Mouse (Mus musculus): ENCODE measurements around the gene Csnk1g1.

Gene Csnk1g1

DNA sequence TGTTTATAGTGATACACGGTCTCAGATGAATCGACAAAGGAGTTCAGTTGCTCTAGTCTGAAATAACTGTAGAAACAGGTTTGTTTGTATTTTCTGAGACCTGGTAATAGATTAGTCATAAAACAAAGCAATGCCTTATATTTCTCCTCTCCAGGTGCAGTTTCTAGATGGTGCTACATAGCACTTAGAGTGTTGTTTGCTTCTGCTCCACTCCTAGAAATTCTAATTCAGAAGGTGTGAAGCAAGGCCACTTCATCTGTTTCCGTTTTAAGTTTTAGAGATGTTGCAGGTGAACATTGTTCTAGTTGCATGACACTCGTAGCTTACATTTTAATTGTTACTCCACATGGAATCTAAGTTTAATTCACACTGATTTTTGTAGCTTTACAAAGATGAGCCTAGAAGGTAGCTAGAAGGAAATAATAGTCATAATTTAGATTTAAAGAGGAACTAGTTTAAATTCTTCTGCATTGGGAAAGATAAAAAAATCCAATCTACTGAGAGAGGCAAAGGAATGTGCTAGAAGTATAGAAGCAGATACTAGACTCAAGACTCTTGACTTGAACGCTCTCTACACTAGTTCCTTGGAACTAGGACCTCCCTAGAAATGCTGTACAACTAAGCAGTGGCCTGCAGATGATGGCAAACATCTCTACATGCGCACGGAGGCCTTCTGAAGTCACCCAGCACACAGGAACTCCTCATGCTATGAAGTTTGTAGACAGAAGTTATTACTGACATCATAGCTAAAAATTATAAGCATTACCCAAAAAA is 87.1 kb downstream of the Csnk1g1 start:
- no peak for DNase-seq (ENCODE audit: low spot score in 2 of 2)

DNA sequence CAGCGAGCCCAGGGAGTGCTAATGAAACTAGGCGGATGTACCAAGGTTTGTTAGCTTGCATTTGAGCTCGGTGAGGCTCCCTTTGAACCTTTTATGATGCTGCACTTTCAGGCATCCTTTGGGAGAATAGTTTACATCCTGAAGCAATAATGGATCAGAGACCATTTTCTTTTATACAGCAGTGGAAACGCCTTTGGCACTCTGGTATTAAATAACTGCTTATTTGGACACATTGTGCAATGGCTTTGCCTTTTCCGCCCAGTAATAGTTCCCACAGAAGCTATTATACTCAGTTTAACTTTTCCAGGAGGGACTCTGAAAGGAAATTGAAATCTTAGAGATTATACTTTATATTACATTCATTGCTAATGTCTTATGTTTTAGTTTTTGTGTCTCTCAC is 90.2 kb downstream of the Csnk1g1 start:
- no peak for DNase-seq (ENCODE audit: low spot score in 2 of 2)

- peak; percentile 22 to 63 for DNase-seq (ENCODE audit: low spot score in 2 of 2)
These were observed 95.7 kb downstream of the Csnk1g1 start for GRCm38 (mm10) chr9:66004380-66004779.

DNA sequence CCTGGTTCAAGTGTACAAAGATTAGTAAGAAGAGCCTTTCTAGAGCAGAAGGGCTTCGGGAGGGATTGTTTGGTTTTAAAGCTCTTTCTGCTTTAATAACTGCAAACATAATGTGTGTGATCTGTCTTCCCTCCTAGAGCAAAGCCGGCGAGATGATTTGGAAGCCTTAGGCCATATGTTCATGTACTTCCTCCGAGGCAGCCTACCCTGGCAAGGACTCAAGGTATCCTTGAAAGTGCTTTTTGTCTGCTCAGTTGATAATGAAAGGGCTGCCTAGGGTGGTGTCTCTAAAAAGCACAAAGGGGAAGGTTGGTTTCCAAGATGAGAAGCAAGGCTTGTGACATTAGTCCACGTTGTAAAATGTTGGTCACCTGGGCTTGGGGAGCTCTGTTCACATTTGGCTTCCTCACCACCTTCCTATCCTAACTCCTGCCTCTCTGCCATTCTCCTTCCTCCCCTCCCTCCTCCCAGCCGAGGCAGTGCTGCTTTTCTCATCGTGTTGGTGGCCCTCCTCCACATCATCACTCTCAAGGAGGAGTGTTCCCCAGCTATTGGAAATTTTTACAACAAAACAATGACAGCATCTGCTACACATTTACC is 99.0 kb downstream of the Csnk1g1 start:
- peak in 1 of 2 experiments; percentile 70 for DNase-seq (ENCODE audit: low spot score in 2 of 2)

- DNase-seq (ENCODE audit: low spot score in 2 of 2) = no peak
These were observed 111.9 kb downstream of the Csnk1g1 start for GRCm38 (mm10) chr9:66020601-66021000.

DNA sequence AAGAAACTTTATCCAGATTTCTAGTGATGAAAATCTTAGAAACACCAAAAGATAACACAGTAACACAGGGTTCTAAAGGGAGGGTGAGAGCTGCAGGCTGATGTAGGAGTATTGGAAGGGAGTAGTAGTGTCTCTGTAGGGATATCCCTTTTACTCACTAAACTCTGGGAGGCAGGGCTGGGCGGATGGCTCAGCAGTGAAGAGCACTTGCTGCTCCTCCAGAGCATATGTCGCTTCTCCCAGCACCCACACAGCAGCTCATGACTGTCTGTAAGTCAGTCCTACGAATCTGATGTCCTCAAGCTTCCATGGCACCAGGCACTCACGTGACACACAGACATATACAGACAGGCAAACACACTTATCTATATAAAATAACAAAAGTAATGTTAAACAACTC is 129.4 kb downstream of the Csnk1g1 start:
- peak in 1 of 2 experiments; percentile 57 for DNase-seq (ENCODE audit: low spot score in 2 of 2)

DNA sequence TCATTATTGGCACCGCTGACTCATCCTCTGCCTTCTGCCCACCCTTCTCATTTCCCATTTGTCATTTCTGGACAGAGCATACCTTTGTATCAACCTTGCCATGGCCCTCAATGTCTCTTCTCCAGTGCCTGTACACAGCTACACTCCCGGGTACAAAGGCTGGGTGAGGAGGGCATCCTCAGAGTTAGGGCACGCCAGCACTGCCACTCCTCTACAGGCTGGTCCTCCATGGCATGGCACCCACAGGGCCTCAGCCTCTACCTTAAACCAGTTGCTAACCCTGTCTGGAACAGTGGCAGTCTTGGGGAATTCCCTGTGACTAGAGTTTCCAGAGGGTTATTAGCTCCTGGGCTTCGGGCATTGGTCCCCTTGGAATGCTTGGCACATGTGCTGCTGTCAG is 129.9 kb downstream of the Csnk1g1 start:
- no peak for DNase-seq (ENCODE audit: low spot score in 2 of 2)

GRCm38 (mm10) chr9:66039290-66039689 is 130.6 kb downstream of the Csnk1g1 start:
- peak in 1 of 2 experiments; percentile 46 for DNase-seq (ENCODE audit: low spot score in 2 of 2)

GRCm38 (mm10) chr9:66040801-66041200 is 132.1 kb downstream of the Csnk1g1 start:
- peak in 1 of 2 experiments; percentile 52 for DNase-seq (ENCODE audit: low spot score in 2 of 2)

- no peak for DNase-seq (ENCODE audit: low spot score in 2 of 2)
These were observed 133.6 kb downstream of the Csnk1g1 start for GRCm38 (mm10) chr9:66042331-66042730.

DNA sequence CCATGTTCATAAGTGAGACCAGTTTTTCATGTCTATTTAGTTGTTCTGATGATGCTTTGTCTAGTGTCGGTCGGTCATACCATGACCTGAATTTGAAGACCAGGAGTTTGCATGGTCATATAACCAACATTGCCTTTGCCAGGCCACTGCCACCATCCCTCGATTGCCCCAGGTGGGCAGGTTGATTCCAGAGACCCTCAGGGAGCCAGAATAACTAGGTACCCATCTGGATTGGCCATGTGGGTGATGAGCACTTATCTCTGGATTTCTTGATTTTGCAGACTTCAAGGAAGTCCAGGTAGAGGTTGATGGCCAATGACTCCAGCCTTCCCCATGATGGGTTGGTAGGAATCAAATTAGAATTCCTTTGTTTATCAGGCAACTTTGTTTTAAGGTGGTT is 134.5 kb downstream of the Csnk1g1 start:
- DNase-seq (ENCODE audit: low spot score in 2 of 2) = no peak

GRCm38 (mm10) chr9:66049931-66050601 is 141.3 kb downstream of the Csnk1g1 start:
- no peak for DNase-seq (ENCODE audit: low spot score in 2 of 2)

DNA sequence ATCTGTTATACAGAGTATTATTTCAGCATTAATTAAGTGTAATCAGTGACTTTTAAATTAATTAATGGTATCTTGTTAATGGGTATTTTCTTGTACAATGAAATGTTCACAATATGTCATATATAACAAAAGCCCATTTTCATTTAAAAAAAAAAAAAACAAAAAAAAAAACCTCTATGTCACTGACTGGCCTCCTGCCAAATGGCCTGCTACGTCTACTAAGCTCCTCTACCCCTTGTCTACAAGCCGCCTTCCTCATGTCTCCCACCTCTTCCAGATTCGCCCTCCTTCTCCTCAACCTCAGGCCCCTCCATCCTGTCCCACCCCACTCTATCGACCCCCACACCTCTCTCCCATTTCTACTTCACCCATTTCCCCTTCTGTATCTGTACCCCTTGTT is 142.8 kb downstream of the Csnk1g1 start:
- DNase-seq (ENCODE audit: low spot score in 2 of 2) = no peak

GRCm38 (mm10) chr9:66052731-66053130 is 144.0 kb downstream of the Csnk1g1 start:
- no peak for DNase-seq (ENCODE audit: low spot score in 2 of 2)

DNA sequence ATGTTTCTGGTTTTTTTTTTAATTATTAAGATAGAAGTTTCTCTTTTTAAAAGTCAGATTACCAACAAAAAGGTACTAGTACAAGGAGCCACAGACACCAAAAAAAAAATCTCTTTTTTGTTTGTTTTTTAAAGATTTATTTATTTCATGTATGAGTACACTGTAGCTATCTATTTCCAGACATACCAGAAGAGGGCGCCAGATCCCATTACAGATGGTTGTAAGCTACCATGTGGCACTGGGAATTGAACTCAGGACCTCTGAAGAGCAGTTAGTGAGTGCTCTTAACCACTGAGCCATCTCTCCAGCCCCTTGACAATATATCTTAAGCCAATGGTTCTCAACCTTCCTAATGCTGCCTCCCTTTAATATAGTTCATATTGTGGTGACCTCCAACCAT is 144.9 kb downstream of the Csnk1g1 start:
- no peak for DNase-seq (ENCODE audit: low spot score in 2 of 2)

- DNase-seq (ENCODE audit: low spot score in 2 of 2) = peak; percentile 94 to 99
These were observed 151.0 kb downstream of the Csnk1g1 start, which contains the start of gene Ppib for GRCm38 (mm10) chr9:66059583-66060307. TSS of gene Ppib (plus strand) at chr9:66060222.

DNA sequence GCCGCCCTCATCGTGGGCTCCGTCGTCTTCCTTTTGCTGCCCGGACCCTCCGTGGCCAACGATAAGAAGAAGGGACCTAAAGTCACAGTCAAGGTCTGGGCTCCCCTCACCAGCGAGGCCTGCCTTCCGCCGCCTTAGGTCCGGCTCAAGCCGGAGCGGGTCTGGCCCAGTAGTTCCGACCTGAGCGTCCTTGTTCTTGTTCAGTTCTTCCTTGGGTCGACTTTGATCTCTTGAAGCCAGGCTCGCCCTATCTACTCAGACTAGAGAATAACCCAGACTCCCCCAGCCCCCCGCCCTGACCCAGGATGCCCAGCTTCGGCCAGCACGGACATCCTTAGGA is 151.6 kb downstream of the Csnk1g1 start:
- DNase-seq (ENCODE audit: low spot score in 2 of 2) = no peak

GRCm38 (mm10) chr9:66060986-66061385 is 152.3 kb downstream of the Csnk1g1 start:
- DNase-seq (ENCODE audit: low spot score in 2 of 2) = no peak

- DNase-seq (ENCODE audit: low spot score in 2 of 2) = no peak
These were observed 152.9 kb downstream of the Csnk1g1 start for GRCm38 (mm10) chr9:66061656-66062055.

- DNase-seq (ENCODE audit: low spot score in 2 of 2) = no peak
These were observed 154.7 kb downstream of the Csnk1g1 start for GRCm38 (mm10) chr9:66063446-66063845.

DNA sequence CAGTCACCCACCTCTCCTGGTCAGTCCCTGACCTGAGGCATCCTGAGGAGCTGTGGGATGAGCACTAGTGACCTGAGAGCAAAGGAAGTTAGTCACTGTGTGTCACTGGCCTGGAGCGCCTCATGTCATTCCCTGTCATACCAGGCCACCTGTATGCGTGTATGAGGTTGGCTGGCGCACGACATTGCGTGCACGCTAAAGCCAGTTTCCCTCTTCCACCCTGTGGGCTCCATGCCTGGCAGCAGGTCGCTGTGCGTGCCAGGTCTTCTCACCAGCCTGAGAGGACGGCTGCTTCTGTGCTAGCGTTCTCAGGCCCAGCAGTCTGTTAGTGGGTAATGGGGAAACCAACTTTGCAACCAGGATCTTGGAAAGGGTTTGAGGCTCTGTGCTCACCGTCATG is 155.6 kb downstream of the Csnk1g1 start:
- no peak for DNase-seq (ENCODE audit: low spot score in 2 of 2)

DNA sequence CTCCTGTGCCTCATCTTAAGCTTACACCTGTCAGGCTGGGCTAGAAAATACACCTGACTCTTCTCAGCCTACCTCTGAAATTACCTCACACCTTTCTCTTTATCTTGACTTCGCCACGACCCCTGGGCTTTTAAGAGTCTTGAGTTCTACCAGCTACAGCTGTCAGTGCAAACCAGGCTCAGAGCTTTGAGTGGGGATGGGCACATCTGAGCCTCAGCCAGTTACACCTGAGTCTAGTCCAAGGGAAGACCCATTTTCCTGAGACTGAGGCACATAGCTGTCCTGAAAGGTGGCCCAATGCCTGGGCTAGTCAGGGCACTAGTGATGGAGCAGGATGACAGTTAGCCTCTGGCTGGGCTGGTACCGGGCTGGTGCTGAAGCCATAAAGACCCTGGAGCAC is 158.1 kb downstream of the Csnk1g1 start:
- no peak for DNase-seq (ENCODE audit: low spot score in 2 of 2)

Data from left cerebral cortex, adult 9 months (tissue).